Mouse (Mus musculus) erythroblast, embryonic 14.5 days (primary cell): ENCODE measurements around the gene Pabpc4. TPM values are rescaled to one million over a fixed set of nuclear protein-coding genes. Genes with fewer than 3 reads are reported as not detected.
"Not testable (repeated sequence)": the region's sequence is repeated elsewhere in the genome, so short reads cannot be mapped to it uniquely, and the experiment has no call there.

Experiments used
- H3K27me3 ChIP-seq: 2 replicates; pipeline ENCODE4 v1.6.1; 2012; ENCODE audit warnings: inconsistent platforms; ENCODE audit not compliant: control insufficient read depth
- H3K36me3 ChIP-seq: 2 replicates; pipeline ENCODE4 v1.6.1; 2012; ENCODE audit warnings: mild to moderate bottlenecking, inconsistent platforms; ENCODE audit not compliant: control insufficient read depth
- H3K4me1 ChIP-seq: 2 replicates; pipeline ENCODE4 v1.6.1; 2012; ENCODE audit warnings: inconsistent platforms; ENCODE audit not compliant: control insufficient read depth
- H3K4me3 ChIP-seq: replicated peaks from 2 replicates; pipeline ENCODE3; 2012; ENCODE audit warnings: moderate library complexity, mild to moderate bottlenecking, inconsistent platforms
- H3K9me3 ChIP-seq: 2 replicates; pipeline ENCODE4 v1.6.1; 2012; ENCODE audit warnings: low read length, inconsistent platforms, mixed read lengths; ENCODE audit not compliant: control insufficient read depth
- GATA1 ChIP-seq: IDR thresholded peaks from 2 replicates; pipeline ENCODE4 v1.6.1; 2012; ENCODE audit warnings: low read length, inconsistent platforms, mixed read lengths
- TAL1 ChIP-seq: IDR thresholded peaks from 3 replicates; pipeline ENCODE4 v1.6.1; 2012; ENCODE audit warnings: low read length, inconsistent platforms, mixed read lengths
- polyA plus RNA-seq: library from polyadenylated mRNA; stranded (reverse); fragments of >175 nt; gene quantifications from 2 replicates; pipeline ENCODE4 v1.2.3, GENCODE M21; 2012

Pabpc4 gene
- polyA plus RNA-seq, 1 experiment = 693 TPM

DNA sequence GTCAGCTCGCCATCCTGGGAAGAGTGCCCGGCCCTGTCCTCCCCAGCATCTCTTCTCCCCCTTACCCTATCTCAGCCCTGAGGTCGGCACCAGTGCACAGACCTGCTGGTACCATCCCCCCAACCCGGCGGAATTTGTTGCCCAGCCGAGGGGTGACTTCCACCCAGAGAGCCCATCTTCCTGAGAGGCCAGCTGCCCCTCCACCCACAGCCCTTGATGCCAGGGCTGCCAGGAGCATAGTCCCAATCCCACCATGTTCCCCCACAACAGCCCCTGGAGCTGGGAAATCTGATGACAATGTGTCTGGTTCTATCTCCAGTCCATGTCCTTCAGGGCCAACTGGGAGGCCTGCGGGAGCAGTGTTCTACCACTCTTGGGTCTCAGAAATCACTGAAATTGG lies 15.9 kb upstream of the Pabpc4 start:
- Histone ChIP-seq H3K4me3 (no peak overlapping the region), H3K9me3 (no peaks in the 10 kb centered on the region), H3K27me3 (peaks cover 11% of the 10 kb centered on the region), H3K36me3 (no peaks in the 10 kb centered on the region), H3K4me1 (no peaks in the 10 kb centered on the region)
- TF ChIP-seq TAL1 (no peak), GATA1 (no peak)

DNA sequence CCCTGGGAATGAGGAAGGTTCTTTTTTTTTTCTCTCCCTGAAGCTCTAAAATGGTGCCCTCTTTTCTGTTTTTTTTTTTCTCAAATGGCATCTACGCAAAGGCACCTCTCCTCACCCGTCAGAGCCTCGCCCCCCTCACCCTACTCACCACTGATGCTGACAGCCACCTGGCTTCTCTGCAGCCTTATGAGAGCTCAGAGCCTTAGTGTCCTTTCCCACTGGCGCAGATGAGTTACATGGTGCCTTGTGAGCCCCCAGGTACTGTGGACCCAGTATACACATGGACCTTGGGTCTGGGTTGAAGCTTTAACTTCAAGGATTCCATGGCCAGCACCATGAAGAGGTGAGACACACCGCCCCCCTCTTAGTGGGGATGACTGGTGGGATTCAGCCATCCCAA lies 15.5 kb upstream of the Pabpc4 start:
- peaks cover 8% of the 10 kb centered on the region for H3K27me3 ChIP-seq
- H3K9me3 ChIP-seq = no peaks in the 10 kb centered on the region
- H3K4me3 ChIP-seq = no peak overlapping the region
- TF ChIP-seq GATA1 = no peak
- no peak for TF ChIP-seq TAL1
- H3K4me1 ChIP-seq = no peaks in the 10 kb centered on the region
- no peaks in the 10 kb centered on the region for H3K36me3 ChIP-seq

GRCm38 (mm10) chr4:123247147-123247880 lies 14.8 kb upstream of the Pabpc4 start:
- Histone ChIP-seq H3K36me3 (no peaks in the 10 kb centered on the region), H3K27me3 (peaks cover 8% of the 10 kb centered on the region), H3K9me3 (no peaks in the 10 kb centered on the region), H3K4me1 (no peaks in the 10 kb centered on the region), H3K4me3 (no peak overlapping the region)
- TF ChIP-seq TAL1 (no peak), GATA1 (no peak)

DNA sequence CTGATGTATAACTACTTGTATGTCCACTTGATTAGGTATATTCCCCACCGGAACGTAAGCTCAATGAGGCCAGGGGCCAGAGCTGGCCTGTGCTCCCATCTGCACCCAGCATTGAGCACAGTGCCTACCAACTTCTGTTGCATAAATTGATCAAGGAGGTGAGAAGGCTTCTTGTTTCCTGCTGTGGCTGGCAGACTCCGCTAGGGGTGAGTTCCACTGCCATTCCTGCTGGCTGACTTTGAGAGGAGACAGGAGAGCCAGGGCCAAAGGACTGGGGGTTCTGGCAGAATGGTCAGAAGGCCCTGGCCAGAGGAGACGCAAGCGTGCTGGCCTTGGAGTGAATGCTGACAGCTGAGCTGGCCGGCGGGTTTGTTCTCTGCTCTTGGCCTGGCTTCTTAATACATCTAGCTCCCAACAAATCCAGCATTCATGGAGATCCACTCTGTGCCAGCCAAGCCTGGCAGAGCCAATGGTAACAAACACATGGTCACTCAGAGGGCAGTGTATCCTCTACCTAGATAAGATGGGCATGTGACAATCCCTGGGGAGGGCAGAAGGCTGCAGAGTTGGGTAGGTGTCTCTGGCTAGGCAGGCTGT lies 13.1 kb upstream of the Pabpc4 start:
- Histone ChIP-seq H3K9me3 (no peaks in the 10 kb centered on the region), H3K4me1 (no peaks in the 10 kb centered on the region), H3K4me3 (no peak overlapping the region), H3K27me3 (peaks cover 4% of the 10 kb centered on the region), H3K36me3 (no peaks in the 10 kb centered on the region)
- TF ChIP-seq TAL1 (no peak), GATA1 (no peak)

DNA sequence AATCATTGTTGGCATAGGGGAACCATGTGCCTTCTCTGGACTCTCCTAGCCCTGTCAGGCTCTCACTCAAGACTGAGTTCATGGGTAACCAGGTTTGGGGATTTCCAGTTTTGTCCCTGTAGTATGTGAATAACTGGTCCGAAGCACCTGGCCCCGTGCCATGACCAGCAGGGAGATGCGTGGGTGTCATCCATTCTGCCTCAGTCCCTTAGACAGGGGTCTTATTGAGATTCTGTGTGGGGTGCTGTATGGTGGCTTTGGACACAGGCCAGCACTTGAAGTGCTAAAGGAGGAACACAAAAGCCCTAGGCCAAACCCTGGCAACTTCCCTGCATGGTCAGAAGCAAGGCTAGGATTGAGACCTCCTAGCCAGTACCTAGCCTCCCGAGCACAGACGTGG lies 9.9 kb upstream of the Pabpc4 start:
- Histone ChIP-seq H3K36me3 (no peaks in the 10 kb centered on the region), H3K27me3 (0 out of 2 replicates have a peak, but pooled peaks cover 2% of the 10 kb centered on the region), H3K9me3 (no peaks in the 10 kb centered on the region), H3K4me3 (no peak overlapping the region), H3K4me1 (no peaks in the 10 kb centered on the region)
- no peak for TF ChIP-seq GATA1
- TF ChIP-seq TAL1 = no peak

GRCm38 (mm10) chr4:123254617-123255016 lies 7.5 kb upstream of the Pabpc4 start:
- H3K9me3 ChIP-seq = no peaks in the 10 kb centered on the region
- H3K36me3 ChIP-seq = no peaks in the 10 kb centered on the region
- H3K4me1 ChIP-seq = no peaks in the 10 kb centered on the region
- H3K27me3 ChIP-seq = peaks cover 8% of the 10 kb centered on the region
- no peak overlapping the region for H3K4me3 ChIP-seq
- no peak for TF ChIP-seq TAL1
- no peak for TF ChIP-seq GATA1

DNA sequence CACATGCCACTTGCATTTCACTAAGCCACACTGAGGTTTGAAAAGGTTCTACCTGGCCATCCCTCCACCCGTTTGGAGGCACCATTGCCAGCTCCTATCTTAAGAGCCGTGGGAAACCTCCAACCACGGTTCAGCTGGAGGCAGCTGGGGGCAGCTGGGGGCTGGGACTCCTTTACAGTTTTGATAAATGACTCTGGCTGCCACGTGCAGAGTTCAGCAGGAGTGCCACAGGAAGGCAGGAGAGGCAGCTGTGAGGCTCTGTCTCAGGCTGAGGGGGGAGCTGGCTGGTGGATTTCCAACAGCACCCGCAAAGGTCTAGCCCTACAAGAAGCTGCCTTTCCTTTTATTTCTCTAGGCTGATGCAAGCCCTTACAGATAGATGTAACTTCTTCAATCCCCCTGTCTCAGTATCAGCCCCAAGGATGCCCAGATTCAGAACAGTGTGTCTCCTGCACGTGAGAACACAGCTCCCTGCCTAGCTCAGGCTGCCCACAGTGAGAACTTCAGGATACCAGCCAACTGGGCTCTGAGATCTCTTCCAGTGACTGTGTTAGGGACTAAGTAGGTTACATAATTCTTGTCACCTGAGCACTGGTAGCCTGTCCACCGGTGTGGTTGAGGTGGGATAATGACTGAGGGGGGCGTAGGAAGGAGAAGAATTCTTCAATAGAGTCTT lies 1.9 kb upstream of the Pabpc4 start:
- no peaks in the 10 kb centered on the region for H3K4me1 ChIP-seq

DNA sequence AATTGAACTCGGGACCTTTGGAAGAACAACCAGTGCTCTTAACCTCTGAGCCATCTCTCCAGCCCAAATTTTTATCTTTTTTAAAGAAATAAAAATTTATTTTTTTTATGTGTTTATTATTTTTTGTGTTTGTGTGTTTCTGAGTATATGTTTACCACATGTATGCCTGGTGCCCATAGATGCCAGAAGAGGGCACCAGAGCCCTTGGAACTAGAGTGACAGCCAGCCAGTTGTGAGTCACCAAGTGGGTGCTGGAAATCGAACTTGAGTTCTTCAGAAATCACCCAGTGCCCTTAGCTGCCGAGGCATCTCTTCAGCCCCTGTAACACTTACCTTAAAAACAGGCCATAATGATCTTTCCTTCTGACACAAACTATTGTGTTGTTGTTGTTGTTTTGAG lies 8.9 kb downstream of the Pabpc4 start:
- Histone ChIP-seq H3K36me3 (no peaks in the 10 kb centered on the region), H3K27me3 (peaks cover 13% of the 10 kb centered on the region), H3K9me3 (no peaks in the 10 kb centered on the region), H3K4me1 (no peaks in the 10 kb centered on the region), H3K4me3 (no peak overlapping the region)
- TF ChIP-seq GATA1 (no peak), TAL1 (no peak)

More for the DNA sequence above, 1.9 kb upstream of the Pabpc4 start:
- Histone ChIP-seq H3K9me3 (no peaks in the 10 kb centered on the region), H3K36me3 (no peaks in the 10 kb centered on the region), H3K27me3 (peaks cover 16% of the 10 kb centered on the region), H3K4me3 (no peak overlapping the region)
- TF ChIP-seq GATA1 (no peak), TAL1 (no peak)

GRCm38 (mm10) chr4:123280117-123280516 lies 18.0 kb downstream of the Pabpc4 start:
- Histone ChIP-seq H3K9me3 (no peaks in the 10 kb centered on the region), H3K27me3 (peaks cover 7% of the 10 kb centered on the region), H3K36me3 (peaks cover 16% of the 10 kb centered on the region), H3K4me3 (no peak overlapping the region), H3K4me1 (peaks cover 28% of the 10 kb centered on the region)
- TF ChIP-seq TAL1 (no peak), GATA1 (no peak)

GRCm38 (mm10) chr4:123282500-123282899 lies 20.3 kb downstream of the Pabpc4 start:
- H3K4me3 ChIP-seq = peak overlapping the region; percentile 67
- no peaks in the 10 kb centered on the region for H3K27me3 ChIP-seq
- H3K36me3 ChIP-seq = peaks cover 40% of the 10 kb centered on the region
- H3K9me3 ChIP-seq = no peaks in the 10 kb centered on the region
- TF ChIP-seq GATA1 = no peak
- H3K4me1 ChIP-seq = peaks cover 46% of the 10 kb centered on the region

DNA sequence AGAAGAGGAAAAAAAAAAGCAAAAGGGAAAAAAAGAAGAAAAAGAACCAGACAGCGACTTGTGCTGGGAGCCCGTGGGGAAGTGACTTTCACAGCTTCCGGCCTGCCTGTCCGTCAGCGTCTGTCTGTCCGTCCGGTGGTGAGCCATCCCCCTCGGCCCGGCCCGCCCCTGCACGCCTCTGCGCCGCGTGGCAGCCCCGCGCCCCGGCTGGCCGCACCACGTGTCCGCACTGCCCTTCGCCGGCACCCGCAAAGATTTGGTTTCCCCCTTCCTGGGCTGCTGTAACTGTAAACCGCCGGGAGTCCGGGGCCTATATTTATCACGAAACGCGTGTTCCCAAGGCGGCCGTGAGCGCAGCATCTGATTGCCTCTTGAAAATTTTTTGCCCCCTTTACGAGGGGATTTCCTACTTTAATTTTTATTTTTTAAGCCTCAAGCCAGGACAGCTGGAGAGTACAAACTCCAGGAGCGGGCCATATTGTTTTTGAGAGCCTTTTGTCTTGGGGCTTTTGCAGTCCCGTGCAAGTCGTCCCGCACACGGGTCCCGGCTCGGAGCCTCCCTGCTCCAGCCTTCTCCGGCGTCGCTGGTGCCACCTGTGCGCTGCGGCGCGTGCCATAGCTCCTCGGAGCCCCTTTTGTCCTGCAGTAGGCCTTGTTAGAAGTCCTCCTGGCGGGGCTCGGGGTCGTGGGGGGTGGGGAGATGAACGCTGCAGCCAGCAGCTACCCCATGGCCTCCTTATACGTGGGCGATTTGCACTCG lies 20.9 kb downstream of the Pabpc4 start:
- not testable (repeated sequence) for H3K27me3 ChIP-seq, H3K9me3 ChIP-seq
- peaks cover 52% of the 10 kb centered on the region for H3K4me1 ChIP-seq
- peak overlapping the region; percentile 67 for H3K4me3 ChIP-seq
- H3K36me3 ChIP-seq = peaks cover 46% of the 10 kb centered on the region

GRCm38 (mm10) chr4:123283675-123284064 lies 21.5 kb downstream of the Pabpc4 start:
- H3K4me3 ChIP-seq = peak overlapping the region; percentile 66
- H3K27me3 ChIP-seq, H3K9me3 ChIP-seq: not testable (repeated sequence)
- H3K36me3 ChIP-seq = peaks cover 52% of the 10 kb centered on the region
- H3K4me1 ChIP-seq = peaks cover 57% of the 10 kb centered on the region
